Mouse (Mus musculus) small intestine, adult 2 months (tissue): ENCODE results near the gene Aurkb. TPM values are rescaled to one million over a fixed set of nuclear protein-coding genes. Genes with fewer than 3 reads are reported as not detected.
"Not testable (repeated sequence)": the region's sequence is repeated elsewhere in the genome, so short reads cannot be mapped to it uniquely, and the experiment has no call there.

Source experiments
- H3K27ac ChIP-seq: fragments of 200-500 bp; 2 replicates; pipeline ENCODE4 v1.5.1; 2012; ENCODE audit warnings: low read depth, low read length, control low read depth, inconsistent platforms; ENCODE audit not compliant: insufficient read depth
- H3K27me3 ChIP-seq: fragments of 200-500 bp; 2 replicates; pipeline ENCODE4 v1.6.1; 2012; ENCODE audit warnings: mild to moderate bottlenecking, moderate library complexity, low read length, inconsistent platforms; ENCODE audit not compliant: control insufficient read depth, insufficient read depth
- H3K36me3 ChIP-seq: fragments of 200-500 bp; 2 replicates; pipeline ENCODE4 v1.6.1; 2012; ENCODE audit warnings: mild to moderate bottlenecking, low read length, control low read depth, inconsistent platforms; ENCODE audit not compliant: control insufficient read depth, insufficient read depth
- H3K4me1 ChIP-seq: fragments of 200-500 bp; 2 replicates; pipeline ENCODE4 v1.6.1; 2012; ENCODE audit warnings: low read length, inconsistent platforms, mixed read lengths; ENCODE audit not compliant: control insufficient read depth, insufficient read depth, insufficient read length
- H3K4me3 ChIP-seq: fragments of 200-500 bp; 2 replicates; pipeline ENCODE4 v1.5.1; 2012; ENCODE audit warnings: low read depth, mild to moderate bottlenecking, control low read depth, inconsistent platforms, low read length, moderate library complexity
- CTCF ChIP-seq: fragments of 200-500 bp; IDR thresholded peaks from 2 replicates; pipeline ENCODE4 v1.5.1; 2012; ENCODE audit warnings: low read depth, mild to moderate bottlenecking, control low read depth, inconsistent platforms, low read length, moderate library complexity, mixed read lengths; ENCODE audit not compliant: insufficient replicate concordance, insufficient read length; ENCODE audit errors: extremely low read depth
- POLR2A ChIP-seq: fragments of 200-500 bp; IDR thresholded peaks from 2 replicates; pipeline ENCODE4 v1.6.1; 2012; ENCODE audit warnings: low read depth, mild to moderate bottlenecking, control low read depth, inconsistent platforms, low read length, moderate library complexity
- WGBS: fragments of 180-500 bp; shearing (Covaris S2); methylation state at CpG from one replicate; pipeline ENCODE4 v1.1.7; 2018; 5-methylcytosine and 5-hydroxymethylcytosine counted together
- polyA plus RNA-seq: library from polyadenylated mRNA; depleted of rRNA; stranded (reverse); fragments of >200 nt; gene quantifications from 2 replicates; pipeline ENCODE4 v1.2.3, GENCODE M21; 2012

The Aurkb gene
- polyA plus RNA-seq, 1 experiment: 30.8 TPM

GRCm38 (mm10) chr11:69089616-69090290 lies 44.3 kb downstream of the Aurkb start:
- TF ChIP-seq POLR2A (no peak), CTCF (no peak)
- WGBS: 76% methylated on average over 12 of the region's 12 CpGs
- Histone ChIP-seq H3K4me1 (peaks cover 9% of the 10 kb centered on the region), H3K36me3 (peaks cover 9% of the 10 kb centered on the region; the same call in 1 of the 2 replicates), H3K27ac (no peak overlapping the region), H3K4me3 (peak overlapping the region; percentile 93), H3K27me3 (no peaks in the 10 kb centered on the region)

DNA sequence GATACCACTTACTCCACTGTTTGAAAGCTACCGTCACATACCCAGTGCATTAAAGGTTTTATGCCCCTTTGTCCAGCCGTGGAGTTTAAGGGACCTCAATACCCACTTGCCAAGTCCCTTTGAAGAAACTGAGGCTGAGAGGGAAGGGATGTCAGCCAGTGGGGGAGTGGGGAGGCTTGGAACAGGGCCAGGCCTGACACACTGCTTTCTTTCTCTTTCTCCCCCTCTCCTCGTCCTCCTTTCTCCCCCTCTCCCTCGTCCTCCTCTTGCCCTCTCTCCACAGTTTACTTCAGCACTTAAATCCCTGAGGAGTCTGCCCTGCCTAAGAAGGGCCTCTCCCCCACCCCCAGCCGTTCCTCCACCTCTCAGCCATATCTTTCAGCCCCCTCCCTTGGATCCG lies 44.9 kb downstream of the Aurkb start:
- Histone ChIP-seq H3K27me3 (no peaks in the 10 kb centered on the region), H3K27ac (no peak overlapping the region), H3K4me1 (peaks cover 9% of the 10 kb centered on the region), H3K36me3 (peaks cover 9% of the 10 kb centered on the region; the same call in 1 of the 2 replicates), H3K4me3 (no peak overlapping the region)
- 68% methylated on average over 6 of the region's 6 CpGs for WGBS
- TF ChIP-seq POLR2A: no peak
- TF ChIP-seq CTCF: no peak

GRCm38 (mm10) chr11:69091566-69092385 lies 46.3 kb downstream of the Aurkb start:
- Histone ChIP-seq H3K27me3 (no peaks in the 10 kb centered on the region), H3K27ac (no peak overlapping the region), H3K4me1 (peaks cover 9% of the 10 kb centered on the region), H3K4me3 (no peak overlapping the region), H3K36me3 (peaks cover 9% of the 10 kb centered on the region; the same call in 1 of the 2 replicates)
- WGBS: 61% methylated on average over 7 of the region's 7 CpGs
- no peak for TF ChIP-seq CTCF
- TF ChIP-seq POLR2A: no peak

DNA sequence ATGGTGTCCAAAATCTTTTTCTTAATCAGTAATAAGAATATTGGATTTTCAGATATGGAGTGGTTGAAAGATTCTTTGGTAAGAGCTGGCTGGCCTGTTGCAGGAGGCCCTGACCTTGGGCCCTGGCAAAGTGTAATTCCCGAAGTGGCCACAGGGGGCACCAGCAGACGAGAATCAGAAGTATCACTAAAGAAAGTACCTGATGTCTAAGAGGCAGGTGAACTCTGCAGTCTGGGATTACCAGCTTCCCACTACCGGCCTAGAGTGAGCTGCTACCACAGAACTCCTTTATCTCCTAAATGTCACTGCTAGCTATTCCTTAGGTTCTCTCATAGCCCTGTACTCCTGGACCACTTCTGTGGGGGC lies 46.9 kb downstream of the Aurkb start:
- Histone ChIP-seq H3K4me1 (peaks cover 12% of the 10 kb centered on the region), H3K27me3 (no peaks in the 10 kb centered on the region), H3K36me3 (peaks cover 9% of the 10 kb centered on the region; the same call in 1 of the 2 replicates), H3K4me3 (no peak overlapping the region), H3K27ac (peak overlapping the region; percentile 58; the same call in 1 of the 2 replicates)
- WGBS: 2% methylated on average over 3 of the region's 3 CpGs
- TF ChIP-seq CTCF: peak; percentile 84
- TF ChIP-seq POLR2A: no peak

DNA sequence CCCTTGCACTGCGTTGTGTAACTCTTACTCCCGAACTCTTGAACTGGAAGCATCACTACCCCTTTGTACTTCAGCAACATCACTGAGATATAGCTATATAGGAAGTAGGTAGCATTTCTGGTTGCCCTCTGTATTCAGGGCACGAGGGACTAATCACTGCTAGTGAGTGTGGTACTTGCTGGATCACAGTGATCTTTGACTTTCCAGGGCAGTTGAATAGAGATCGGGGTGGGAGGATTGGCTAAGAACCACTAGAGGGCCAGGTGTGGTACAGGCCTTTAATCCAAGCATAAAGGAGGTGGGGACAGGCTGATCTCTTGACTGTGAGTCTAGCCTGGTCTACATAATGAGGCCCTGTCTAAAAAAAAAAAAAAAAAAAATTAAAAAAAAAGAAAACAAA lies 47.4 kb downstream of the Aurkb start:
- H3K27ac ChIP-seq: peak overlapping the region; percentile 58; the same call in 1 of the 2 replicates
- no peaks in the 10 kb centered on the region for H3K27me3 ChIP-seq
- H3K36me3 ChIP-seq: peaks cover 9% of the 10 kb centered on the region; the same call in 1 of the 2 replicates
- peaks cover 17% of the 10 kb centered on the region for H3K4me1 ChIP-seq
- no peak overlapping the region for H3K4me3 ChIP-seq
- 55% methylated on average over 4 of the region's 4 CpGs for WGBS
- TF ChIP-seq POLR2A (no peak), CTCF (no peak)

DNA sequence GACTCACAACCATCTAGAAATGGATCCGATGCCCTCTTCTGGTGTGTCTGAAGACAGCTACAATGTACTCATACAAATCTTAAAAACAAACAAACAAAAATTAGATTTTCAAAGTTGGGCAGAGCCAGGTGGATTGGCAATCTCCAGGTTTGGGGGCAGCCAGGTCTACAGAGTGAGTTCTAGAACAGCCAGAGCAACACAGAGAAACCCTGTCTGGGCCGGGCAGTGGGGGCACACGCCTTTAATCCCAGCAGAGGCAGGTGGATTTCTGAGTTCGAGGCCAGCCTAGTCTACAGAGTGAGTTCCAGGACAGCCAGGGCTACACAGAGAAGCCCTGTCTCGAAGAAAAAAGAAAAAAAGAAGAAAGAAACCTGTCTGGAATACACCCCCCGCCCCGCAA lies 48.4 kb downstream of the Aurkb start:
- not testable (repeated sequence) for H3K27ac ChIP-seq
- 83% methylated on average over 7 of the region's 7 CpGs for WGBS

GRCm38 (mm10) chr11:69094697-69095429 lies 49.4 kb downstream of the Aurkb start, which contains the start of gene Per1:
Per1 (plus strand) TSS chr11:69095217.
- Histone ChIP-seq H3K4me3 (peak within 1 kb of the TSS; percentile 70), H3K36me3 (peaks cover 7% of the 10 kb centered on the region; the same call in 1 of the 2 replicates), H3K4me1 (peaks cover 22% of the 10 kb centered on the region; the same call in 1 of the 2 replicates), H3K27ac (peak within 1 kb of the TSS; percentile 98), H3K27me3 (no peaks in the 10 kb centered on the region)
- WGBS: under 1% methylated on average over 37 of the region's 37 CpGs
- peak; percentile 88 for TF ChIP-seq POLR2A
- TF ChIP-seq CTCF: no peak

More for the DNA sequence above, 48.4 kb downstream of the Aurkb start:
- peaks cover 24% of the 10 kb centered on the region for H3K4me1 ChIP-seq
- not testable (repeated sequence) for H3K27me3 ChIP-seq, H3K36me3 ChIP-seq, H3K4me3 ChIP-seq
